Mouse (Mus musculus): ENCODE measurements around the gene Ugt1a6b.
"Not testable (repeated sequence)": the region's sequence is repeated elsewhere in the genome, so short reads cannot be mapped to it uniquely, and the experiment has no call there.

Ugt1a6b gene

GRCm38 (mm10) chr1:88103019-88103418 lies at the start of gene Ugt1a6b:
Gene Ugt1a6b (plus strand): TSS chr1:88103252.
- peak; percentile 19 for DNase-seq

- no peak for DNase-seq
Measured at GRCm38 (mm10) chr1:88055088-88055487, 48.0 kb upstream of the Ugt1a6b start, which contains the start of gene Ugt1a10. Gene Ugt1a10 (plus strand): TSS chr1:88055388.

- DNase-seq = not testable (repeated sequence)
Measured at GRCm38 (mm10) chr1:88066472-88067102, 36.5 kb upstream of the Ugt1a6b start.

- DNase-seq = no peak
Measured at GRCm38 (mm10) chr1:88070495-88070894, 32.6 kb upstream of the Ugt1a6b start, which contains the start of gene Ugt1a9. Gene Ugt1a9 (plus strand): TSS chr1:88070800.

- no peak for DNase-seq
Measured at GRCm38 (mm10) chr1:88070902-88071301, 32.1 kb upstream of the Ugt1a6b start.

GRCm38 (mm10) chr1:88074471-88074870 lies 28.6 kb upstream of the Ugt1a6b start:
- no peak for DNase-seq

- DNase-seq = no peak
Measured at GRCm38 (mm10) chr1:88077128-88077527, 25.9 kb upstream of the Ugt1a6b start.

- no peak for DNase-seq
Measured at GRCm38 (mm10) chr1:88081670-88082069, 21.4 kb upstream of the Ugt1a6b start.

GRCm38 (mm10) chr1:88086125-88086524 lies 16.9 kb upstream of the Ugt1a6b start:
- no peak for DNase-seq

GRCm38 (mm10) chr1:88087513-88087912 lies 15.5 kb upstream of the Ugt1a6b start, which contains the start of gene Ugt1a8:
Gene Ugt1a8 (plus strand): TSS chr1:88087813.
- no peak for DNase-seq

GRCm38 (mm10) chr1:88092341-88092740 lies 10.7 kb upstream of the Ugt1a6b start:
- DNase-seq = no peak

- not testable (repeated sequence) for DNase-seq
Measured at GRCm38 (mm10) chr1:88094270-88094676, 8.8 kb upstream of the Ugt1a6b start.

- DNase-seq = peak; percentile 50
Measured at GRCm38 (mm10) chr1:88094941-88095492, 8.0 kb upstream of the Ugt1a6b start, which contains the start of gene Ugt1a7c. Gene Ugt1a7c (plus strand): TSS chr1:88095062.

- DNase-seq = not testable (repeated sequence)
Measured at GRCm38 (mm10) chr1:88098546-88098945, 4.5 kb upstream of the Ugt1a6b start.

- not testable (repeated sequence) for DNase-seq
Measured at GRCm38 (mm10) chr1:88099691-88100090, 3.4 kb upstream of the Ugt1a6b start.

GRCm38 (mm10) chr1:88103697-88104468 lies 831 bp downstream of the Ugt1a6b start:
- DNase-seq = not testable (repeated sequence)

- no peak for DNase-seq
Measured at GRCm38 (mm10) chr1:88104667-88105430, 1.8 kb downstream of the Ugt1a6b start.

- DNase-seq = no peak
Measured at GRCm38 (mm10) chr1:88105656-88106055, 2.6 kb downstream of the Ugt1a6b start.

- not testable (repeated sequence) for DNase-seq
Measured at GRCm38 (mm10) chr1:88109027-88109557, 6.0 kb downstream of the Ugt1a6b start.

GRCm38 (mm10) chr1:88109604-88110003 lies 6.6 kb downstream of the Ugt1a6b start:
- DNase-seq = not testable (repeated sequence)

- DNase-seq = not testable (repeated sequence)
Measured at GRCm38 (mm10) chr1:88112769-88113168, 9.7 kb downstream of the Ugt1a6b start.

- DNase-seq = not testable (repeated sequence)
Measured at GRCm38 (mm10) chr1:88120550-88120949, 17.5 kb downstream of the Ugt1a6b start.

Measured in lung, postnatal 14 days (tissue).